Mouse (Mus musculus) midbrain, postnatal 0 days (tissue): ENCODE data around the gene Ctsd. TPM values are rescaled to one million over a fixed set of nuclear protein-coding genes. Genes with fewer than 3 reads are reported as not detected.

Source experiments
- ATAC-seq: fragments of 200-750 bp; cut with Nextera tagmentation; 2 replicates; pipeline ENCODE4 v1.8.0; 2017; ENCODE audit warnings: moderate number of reproducible peaks, mild to moderate bottlenecking, moderate TSS enrichment, moderate library complexity; ENCODE audit not compliant: low FRiP score
- DNase-seq: peaks from one replicate; pipeline ENCODE4 v3.0.0-alpha.2; 2015; ENCODE audit warnings: low spot score
- H3K27ac ChIP-seq: fragments of 300-500 bp; sonication (generic); 2 replicates; pipeline ENCODE4 v1.5.1; 2014; ENCODE audit warnings: low read depth, mild to moderate bottlenecking, low read length, mixed read lengths
- H3K27me3 ChIP-seq: fragments of 300-500 bp; sonication (generic); 2 replicates; pipeline ENCODE4 v1.6.1; 2014; ENCODE audit warnings: low read length, control low read depth, mixed read lengths; ENCODE audit not compliant: insufficient read depth
- H3K36me3 ChIP-seq: fragments of 300-500 bp; sonication (generic); 2 replicates; pipeline ENCODE4 v1.6.1; 2014; ENCODE audit warnings: low read length, control low read depth, mixed read lengths; ENCODE audit not compliant: insufficient read depth
- H3K4me1 ChIP-seq: fragments of 300-500 bp; sonication (generic); 2 replicates; pipeline ENCODE4 v1.6.1; 2014; ENCODE audit warnings: mild to moderate bottlenecking, control low read depth, antibody characterized with exemption, low read length, mixed read lengths; ENCODE audit not compliant: insufficient read depth
- H3K4me2 ChIP-seq: fragments of 300-500 bp; sonication (generic); 2 replicates; pipeline ENCODE4 v1.6.1; 2014; ENCODE audit warnings: low read depth, mild to moderate bottlenecking, low read length, mixed read lengths; ENCODE audit not compliant: poor library complexity, severe bottlenecking
- H3K4me3 ChIP-seq: fragments of 300-500 bp; sonication (generic); 2 replicates; pipeline ENCODE4 v1.5.1; 2014; ENCODE audit warnings: low read depth, mild to moderate bottlenecking, low read length, moderate library complexity
- H3K9ac ChIP-seq: fragments of 300-500 bp; sonication (generic); replicated peaks from 2 replicates; pipeline ENCODE4 v1.6.1; 2014; ENCODE audit warnings: mild to moderate bottlenecking, low read length, moderate library complexity, mixed read lengths; ENCODE audit not compliant: poor library complexity, severe bottlenecking
- H3K9me3 ChIP-seq: fragments of 300-500 bp; sonication (generic); 2 replicates; pipeline ENCODE4 v1.6.1; 2016; ENCODE audit warnings: low read length, control low read depth
- CTCF ChIP-seq: IDR thresholded peaks from 2 replicates; pipeline ENCODE4 v1.5.1; 2016; ENCODE audit warnings: antibody characterized with exemption, mild to moderate bottlenecking
- WGBS: fragments of 180-500 bp; shearing (Covaris S2); extraction: QIAGEN DNeasy Blood & Tissue Kit; methylation state at CpG from one replicate; pipeline ENCODE4 v1.1.7; 2014; 5-methylcytosine and 5-hydroxymethylcytosine counted together
- polyA plus RNA-seq: library from polyadenylated mRNA; unstranded; fragments of >200 nt; fragmentation: Nextera tagmentation; extraction: Ambion mirVana; gene quantifications from 2 replicates; pipeline ENCODE4 v1.2.1, GENCODE M21; 2015
- total RNA-seq: library from RNA; depleted of rRNA; stranded (reverse); fragments of >200 nt; gene quantifications from 2 replicates; pipeline ENCODE4 v1.2.3, GENCODE M21; 2014; rRNA removed

Ctsd gene
- total and polyA plus RNA-seq, 2 experiments from 2014 or later = 320 to 652 TPM

DNA sequence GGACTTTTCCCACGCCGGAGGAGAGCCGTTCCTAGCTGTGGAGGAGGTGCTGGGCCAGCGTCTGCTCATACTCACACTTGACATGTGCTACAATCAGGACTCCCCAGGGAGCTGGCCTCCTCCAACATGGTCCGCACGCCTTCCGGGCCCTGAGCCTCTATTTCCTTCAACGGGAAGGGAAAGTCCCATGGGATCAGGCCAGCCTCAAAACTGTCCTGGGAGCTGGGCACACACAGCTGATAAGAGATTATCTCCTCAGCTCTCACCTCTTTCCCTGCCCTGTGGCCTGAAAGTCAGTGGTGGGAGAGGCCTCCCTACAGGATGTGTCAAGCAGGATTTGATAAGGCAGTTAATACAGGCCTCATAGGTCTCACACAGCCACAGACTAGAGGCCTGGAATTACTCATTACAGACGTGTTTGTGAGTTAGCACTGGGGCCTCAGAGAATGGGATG is 57.5 kb downstream of the Ctsd start:
- WGBS = 76% methylated on average over 9 of the region's 9 CpGs
- no peak for DNase-seq

DNA sequence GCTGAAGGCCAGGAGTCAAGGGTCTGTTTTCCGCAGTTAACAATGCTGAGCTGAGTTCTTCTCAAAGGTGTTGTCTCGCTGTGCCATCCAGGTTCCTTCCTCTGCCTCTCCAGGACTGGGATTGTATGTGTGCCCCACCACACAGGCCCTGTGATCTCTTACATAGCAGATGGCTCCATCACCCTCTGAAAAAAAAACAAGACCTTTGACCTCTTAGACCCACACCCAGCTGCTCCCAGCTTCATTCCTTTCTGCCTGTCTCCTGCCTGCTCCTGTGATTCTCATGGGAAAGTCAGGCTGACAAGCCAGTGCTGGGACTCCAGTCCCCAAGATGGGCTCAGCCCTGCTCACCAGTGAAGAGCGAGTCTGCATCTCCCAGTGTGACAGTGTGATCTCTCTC is 59.3 kb downstream of the Ctsd start:
- no peaks in the 10 kb centered on the region for H3K36me3 ChIP-seq
- H3K9ac ChIP-seq = no peak overlapping the region
- H3K27me3 ChIP-seq = no peaks in the 10 kb centered on the region
- H3K27ac ChIP-seq = no peak overlapping the region
- no peaks in the 10 kb centered on the region for H3K9me3 ChIP-seq
- no peak overlapping the region for H3K4me3 ChIP-seq
- DNase-seq = no peak
- H3K4me2 ChIP-seq = no peak overlapping the region
- H3K4me1 ChIP-seq = no peaks in the 10 kb centered on the region
- no peak for TF ChIP-seq CTCF
- 62% methylated on average over 3 of the region's 3 CpGs for WGBS
- ATAC-seq = no peak

More for the DNA sequence above, 57.5 kb downstream of the Ctsd start:
- Histone ChIP-seq H3K27me3 (no peaks in the 10 kb centered on the region), H3K4me1 (no peaks in the 10 kb centered on the region), H3K4me2 (no peak overlapping the region), H3K27ac (no peak overlapping the region), H3K4me3 (no peak overlapping the region), H3K9ac (no peak overlapping the region), H3K9me3 (no peaks in the 10 kb centered on the region), H3K36me3 (no peaks in the 10 kb centered on the region)
- no peak for TF ChIP-seq CTCF
- ATAC-seq = no peak

DNA sequence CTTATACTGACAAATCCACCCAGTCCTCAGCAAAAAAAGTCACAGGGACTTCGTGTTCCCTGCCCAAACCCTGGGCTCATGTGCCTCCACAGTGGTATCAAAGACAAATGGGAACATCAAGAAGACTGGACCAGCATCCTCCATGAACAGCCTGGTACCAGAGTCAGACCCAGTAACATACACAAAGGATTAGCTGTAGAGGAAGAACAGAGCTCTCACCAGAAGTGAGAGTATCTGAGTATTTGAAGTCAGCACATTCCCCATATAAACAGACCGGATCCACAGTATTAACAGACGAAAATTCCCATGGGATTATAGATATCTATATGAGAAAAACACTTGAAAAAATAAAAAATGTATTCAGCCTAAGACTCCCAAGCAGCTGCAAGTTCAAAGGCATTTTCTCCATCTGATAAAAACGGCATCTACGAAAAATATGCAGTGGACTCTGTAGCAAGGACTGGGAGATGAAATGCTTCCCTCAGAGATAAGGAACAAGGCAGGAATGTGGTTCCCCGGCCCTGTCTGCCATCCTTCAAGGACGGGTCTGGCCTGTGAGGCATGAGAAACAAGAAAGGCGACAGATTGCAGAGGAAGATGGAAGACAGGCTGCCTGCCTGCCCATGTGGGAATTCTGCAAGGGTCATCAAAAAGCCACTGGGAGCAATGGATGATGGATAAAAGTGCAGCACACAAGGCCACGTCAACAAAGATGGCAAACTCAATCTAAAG is 61.0 kb downstream of the Ctsd start:
- no peak for ATAC-seq
- Histone ChIP-seq H3K4me1 (no peaks in the 10 kb centered on the region), H3K9me3 (no peaks in the 10 kb centered on the region), H3K9ac (no peak overlapping the region), H3K4me3 (no peak overlapping the region), H3K4me2 (no peak overlapping the region), H3K27ac (no peak overlapping the region), H3K36me3 (no peaks in the 10 kb centered on the region), H3K27me3 (no peaks in the 10 kb centered on the region)
- TF ChIP-seq CTCF = no peak
- DNase-seq = no peak
- WGBS = 60% methylated on average over 9 of the region's 9 CpGs

Other genes starting within 250 kb of the Ctsd start
- gene Gm45337, start 243.4 kb downstream of the Ctsd start, total RNA-seq = not detected in 2 replicates
- not detected in 2 replicates for gene Gm45337, start 243.4 kb downstream of the Ctsd start, polyA plus RNA-seq
- gene Gm29735, start 230.9 kb downstream of the Ctsd start, total RNA-seq = not detected in 2 replicates
- gene Gm29735, start 230.9 kb downstream of the Ctsd start, polyA plus RNA-seq = not detected in 2 replicates
- not detected in 2 replicates for gene Gm4553, start 222.3 kb downstream of the Ctsd start, total RNA-seq
- not detected in 2 replicates for gene Gm4553, start 222.3 kb downstream of the Ctsd start, polyA plus RNA-seq
- gene Krtap5-2, start 212.0 kb downstream of the Ctsd start, total RNA-seq = not detected in 2 replicates
- gene Krtap5-2, start 212.0 kb downstream of the Ctsd start, polyA plus RNA-seq = not detected in 2 replicates
- gene Gm10153, start 197.6 kb downstream of the Ctsd start, total RNA-seq = not detected in 2 replicates
- not detected in 2 replicates for gene Gm10153, start 197.6 kb downstream of the Ctsd start, polyA plus RNA-seq
- not detected in 2 replicates for gene Krtap5-3, start 186.7 kb downstream of the Ctsd start, total RNA-seq
- gene Krtap5-3, start 186.7 kb downstream of the Ctsd start, polyA plus RNA-seq = not detected in 2 replicates
- gene Gm7579, start 176.2 kb downstream of the Ctsd start, total RNA-seq = not detected in 2 replicates
- not detected in 2 replicates for gene Gm7579, start 176.2 kb downstream of the Ctsd start, polyA plus RNA-seq
- gene Krtap5-5, start 158.1 kb downstream of the Ctsd start, total RNA-seq = not detected in 2 replicates
- not detected in 2 replicates for gene Krtap5-5, start 158.1 kb downstream of the Ctsd start, polyA plus RNA-seq
- not detected in 2 replicates for gene Gm40460, start 147.0 kb downstream of the Ctsd start, total RNA-seq
- not detected in 2 replicates for gene Gm40460, start 147.0 kb downstream of the Ctsd start, polyA plus RNA-seq
- gene Gm2431, start 129.7 kb downstream of the Ctsd start, total RNA-seq = not detected in 2 replicates
- gene Gm2431, start 129.7 kb downstream of the Ctsd start, polyA plus RNA-seq = not detected in 2 replicates
- gene Gm4559, start 113.7 kb downstream of the Ctsd start, total RNA-seq = not detected in 2 replicates
- gene Gm4559, start 113.7 kb downstream of the Ctsd start, polyA plus RNA-seq = not detected in 2 replicates
- not detected in 2 replicates for gene Krtap5-1, start 90.9 kb downstream of the Ctsd start, total RNA-seq
- gene Krtap5-1, start 90.9 kb downstream of the Ctsd start, polyA plus RNA-seq = not detected in 2 replicates
- gene Krtap5-4, start 84.5 kb downstream of the Ctsd start, total RNA-seq = not detected in 2 replicates
- gene Krtap5-4, start 84.5 kb downstream of the Ctsd start, polyA plus RNA-seq = not detected in 2 replicates
- 16.4 and 21.8 TPM in 2 replicates for gene Ifitm10, start 14.3 kb downstream of the Ctsd start, total RNA-seq
- 20.8 and 23.5 TPM in 2 replicates for gene Ifitm10, start 14.3 kb downstream of the Ctsd start, polyA plus RNA-seq
- 3.3 TPM in 1 of 2 replicates, not detected in the other for gene Gm49369, start 5.4 kb downstream of the Ctsd start, total RNA-seq
- gene Gm49369, start 5.4 kb downstream of the Ctsd start, polyA plus RNA-seq = not detected in 2 replicates
- gene Syt8, start 46.8 kb upstream of the Ctsd start, total RNA-seq = not detected in 2 replicates
- gene Syt8, start 46.8 kb upstream of the Ctsd start, polyA plus RNA-seq = not detected in 2 replicates
- not detected in 2 replicates for gene Tnni2, start 53.8 kb upstream of the Ctsd start, total RNA-seq
- gene Tnni2, start 53.8 kb upstream of the Ctsd start, polyA plus RNA-seq = 0.46 and 0.56 TPM in 2 replicates
- gene Lsp1, start 72.8 kb upstream of the Ctsd start, total RNA-seq = 5.1 and 11.0 TPM in 2 replicates
- 5.3 and 8.7 TPM in 2 replicates for gene Lsp1, start 72.8 kb upstream of the Ctsd start, polyA plus RNA-seq
- 1.3 and 1.5 TPM in 2 replicates for gene Tnnt3, start 110.8 kb upstream of the Ctsd start, total RNA-seq
- 2.0 and 3.1 TPM in 2 replicates for gene Tnnt3, start 110.8 kb upstream of the Ctsd start, polyA plus RNA-seq
- gene Mrpl23, start 144.6 kb upstream of the Ctsd start, total RNA-seq = 56.3 and 60.8 TPM in 2 replicates
- gene Mrpl23, start 144.6 kb upstream of the Ctsd start, polyA plus RNA-seq = 24.6 and 30.1 TPM in 2 replicates